Mouse (Mus musculus) heart, adult 2 months (tissue): ENCODE measurements around the gene Mob3b.

Experiments used
- CTCF ChIP-seq: fragments of 200-600 bp; IDR thresholded peaks from 2 replicates; pipeline ENCODE4 v1.8.1; 2022; ENCODE audit warnings: antibody characterized with exemption, mild to moderate bottlenecking, moderate library complexity
- EP300 ChIP-seq: fragments of 200-500 bp; IDR thresholded peaks from 2 replicates; pipeline ENCODE4 v1.6.1; 2011; ENCODE audit warnings: low read depth, low read length, control low read depth; ENCODE audit not compliant: insufficient read depth
- POLR2A ChIP-seq: fragments of 200-500 bp; IDR thresholded peaks from 2 replicates; pipeline ENCODE4 v1.6.1; 2011; ENCODE audit warnings: mild to moderate bottlenecking, low read depth, low read length, control low read depth; ENCODE audit not compliant: insufficient read depth

DNA sequence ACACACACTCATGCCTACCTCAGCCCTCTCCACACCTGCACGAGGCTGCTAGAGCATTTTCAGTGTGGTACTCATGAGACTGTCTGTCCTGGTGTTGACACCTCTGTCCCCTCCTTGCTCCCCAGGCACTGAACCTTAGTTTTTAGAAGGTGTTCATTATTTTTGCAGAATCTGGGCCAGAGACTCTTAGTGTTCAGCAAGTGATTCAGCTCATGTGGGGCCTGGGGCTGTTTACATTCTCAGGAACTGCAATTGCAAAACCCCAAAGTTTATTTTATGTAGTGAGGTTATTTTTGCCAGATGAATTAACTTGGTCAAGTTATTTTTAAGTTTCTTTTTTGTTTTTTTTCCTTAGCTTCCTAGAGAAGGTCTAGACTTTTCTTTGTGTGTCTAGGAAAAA, 16.3 kb upstream of the Mob3b start:
- TF ChIP-seq CTCF, result no peak
- TF ChIP-seq POLR2A, result no peak
- no peak for TF ChIP-seq EP300
